ENCODE assay signal across 11 mouse cellular contexts in the genomic region with DNA sequence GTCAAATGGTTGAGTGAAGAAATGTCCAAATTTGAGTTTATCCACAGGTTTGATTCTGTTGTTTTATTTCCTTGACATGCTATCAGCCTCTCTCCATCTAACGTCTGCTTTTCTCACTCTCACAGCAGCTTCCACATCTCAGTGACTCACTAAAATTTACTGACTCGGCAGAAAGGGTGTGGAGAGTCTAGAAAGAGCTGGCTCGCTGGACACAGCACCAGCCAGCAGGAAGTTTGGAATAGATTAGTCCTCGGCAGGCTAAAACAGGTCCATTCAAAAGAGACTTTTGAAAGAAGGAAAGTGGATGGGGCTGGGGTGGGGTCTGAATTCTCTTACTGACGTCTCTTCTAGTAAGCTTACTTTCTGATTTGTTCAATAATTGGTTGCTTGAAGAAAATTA. TPM values are rescaled to one million over a fixed set of nuclear protein-coding genes. Genes with fewer than 3 reads are reported as not detected.
A peak's percentile ranks its signal among the peaks of the same experiment; 100 is the strongest.
DNase-seq lines count a peak whose midpoint lies in the region; ATAC-seq and TF ChIP-seq lines count a peak whose summit lies in the region.
"Had no signal": no experiment of that assay in that cellular context is flagged by ENCODE, and none has a peak within 500 bp of the region (broad histone marks: within the 10 kb centered on the region; RNA-seq: fewer than 3 reads in every experiment).

No protein-coding gene starts in this region.

- H3K4me1 ChIP-seq in embryonic facial prominence, embryonic 11.5 days (ENCODE audit: control insufficient read depth, insufficient read depth, low read length), result no peaks in the 10 kb centered on the region
- H3K4me1 ChIP-seq in embryonic facial prominence, embryonic 10.5 days, result peaks cover 24% of the 10 kb centered on the region
- H3K4me1 ChIP-seq in kidney, adult 2 months (ENCODE audit: control insufficient read depth, insufficient read depth, low read length), result 0 out of 2 replicates have a peak, but pooled peaks cover 2% of the 10 kb centered on the region
- peaks cover 7% of the 10 kb centered on the region for H3K4me1 ChIP-seq in embryonic facial prominence, embryonic 14.5 days (ENCODE audit: control insufficient read depth, insufficient read depth, low read length)
- H3K4me1 ChIP-seq: liver, embryonic 15.5 days had no signal

- no peaks in the 10 kb centered on the region for H3K27me3 ChIP-seq in embryonic facial prominence, embryonic 11.5 days (ENCODE audit: control insufficient read depth, insufficient read depth, low read length)
- H3K27me3 ChIP-seq in embryonic facial prominence, embryonic 10.5 days (replicated peaks; ENCODE audit: low read depth, poor library complexity, severe bottlenecking), result no peaks in the 10 kb centered on the region
- H3K27me3 ChIP-seq in kidney, adult 2 months (replicated peaks; ENCODE audit: control insufficient read depth, insufficient read depth, low read length), result no peaks in the 10 kb centered on the region
- H3K27me3 ChIP-seq in embryonic facial prominence, embryonic 14.5 days (replicated peaks; ENCODE audit: control insufficient read depth, insufficient read depth, low read length), result no peaks in the 10 kb centered on the region
- H3K27me3 ChIP-seq: liver, embryonic 15.5 days had no signal

- no peaks in the 10 kb centered on the region for H3K36me3 ChIP-seq in embryonic facial prominence, embryonic 11.5 days (replicated peaks; ENCODE audit: control insufficient read depth, insufficient read depth, low read depth, low read length)
- no peaks in the 10 kb centered on the region for H3K36me3 ChIP-seq in embryonic facial prominence, embryonic 10.5 days (replicated peaks)
- no peaks in the 10 kb centered on the region for H3K36me3 ChIP-seq in kidney, adult 2 months (ENCODE audit: control insufficient read depth, insufficient read depth, low read length)
- H3K36me3 ChIP-seq in embryonic facial prominence, embryonic 14.5 days (ENCODE audit: control insufficient read depth, insufficient read depth, low read length), result no peaks in the 10 kb centered on the region
- H3K36me3 ChIP-seq: liver, embryonic 15.5 days had no signal

- no peak for TF ChIP-seq CTCF in kidney, adult 2 months (conservative IDR thresholded peaks at IDR 0.05; ENCODE audit: insufficient read depth, insufficient read length, low read depth, low read length)

- TF ChIP-seq POLR2A in kidney, adult 2 months (IDR thresholded peaks at IDR 0.05; ENCODE audit: low read depth, low read length), result no peak

- no peak overlapping the region for H3K27ac ChIP-seq in embryonic facial prominence, embryonic 11.5 days (replicated peaks; ENCODE audit: low read depth, low read length)
- no peak overlapping the region for H3K27ac ChIP-seq in embryonic facial prominence, embryonic 10.5 days (replicated peaks)
- no peak overlapping the region for H3K27ac ChIP-seq in kidney, adult 2 months (ENCODE audit: insufficient read depth, low read depth, low read length)
- H3K27ac ChIP-seq in embryonic facial prominence, embryonic 14.5 days (replicated peaks; ENCODE audit: low read depth, low read length), result no peak overlapping the region
- H3K27ac ChIP-seq: left cerebral cortex, adult 2 months; liver, embryonic 15.5 days had no signal

- WGBS in embryonic facial prominence, embryonic 11.5 days, result 25% methylated on average over 5 of the region's 5 CpGs
- 32% methylated on average over 5 of the region's 5 CpGs for WGBS in embryonic facial prominence, embryonic 10.5 days
- 5% methylated on average over 5 of the region's 5 CpGs for WGBS in kidney, adult 2 months
- 14% methylated on average over 5 of the region's 5 CpGs for WGBS in embryonic facial prominence, embryonic 14.5 days

- H3K4me3 ChIP-seq in embryonic facial prominence, embryonic 11.5 days (ENCODE audit: low read depth, low read length), result no peak overlapping the region
- no peak overlapping the region for H3K4me3 ChIP-seq in embryonic facial prominence, embryonic 10.5 days
- H3K4me3 ChIP-seq in kidney, adult 2 months (ENCODE audit: insufficient read depth, low read depth, low read length), result no peak overlapping the region
- no peak overlapping the region for H3K4me3 ChIP-seq in embryonic facial prominence, embryonic 14.5 days (ENCODE audit: low read depth, low read length)
- H3K4me3 ChIP-seq: left cerebral cortex, adult 2 months; liver, embryonic 15.5 days had no signal

- ATAC-seq in embryonic facial prominence, embryonic 11.5 days (replicated peaks; ENCODE audit: insufficient number of reproducible peaks, low FRiP score, low TSS enrichment, low read depth), result no peak
- ATAC-seq in embryonic facial prominence, embryonic 14.5 days (ENCODE audit: low read depth), result no peak

- DNase-seq in embryonic facial prominence, embryonic 11.5 days (ENCODE audit: low spot score), result peak; percentile 19
- DNase-seq in embryonic facial prominence, embryonic 10.5 days (ENCODE audit: low spot score), result no peak
- DNase-seq in kidney, adult 2 months, result peak; percentile 15
- no peak for DNase-seq in kidney, adult 18-20 months
- DNase-seq in 3T3-L1 (ENCODE audit: low read depth, low spot score), result peak; percentile 44
- peak; percentile 31 for DNase-seq in embryonic facial prominence, embryonic 14.5 days (ENCODE audit: low spot score)
- no peak for DNase-seq in ovary, postnatal 10 days (ENCODE audit: low spot score)
- DNase-seq in cerebellum, postnatal 4 days (ENCODE audit: low spot score in 2 of 2), result no peak
- DNase-seq: right cerebral cortex, postnatal 14 days had no signal

- no peak overlapping the region for H3K9ac ChIP-seq in embryonic facial prominence, embryonic 11.5 days (replicated peaks; ENCODE audit: low read length)
- no peak overlapping the region for H3K9ac ChIP-seq in embryonic facial prominence, embryonic 14.5 days (ENCODE audit: low read depth, low read length)
- H3K9ac ChIP-seq: liver, embryonic 15.5 days had no signal

- H3K4me2 ChIP-seq in embryonic facial prominence, embryonic 11.5 days (ENCODE audit: low read depth, low read length), result no peak overlapping the region
- H3K4me2 ChIP-seq in embryonic facial prominence, embryonic 14.5 days (ENCODE audit: low read depth, low read length), result no peak overlapping the region
- H3K4me2 ChIP-seq: liver, embryonic 15.5 days had no signal

- H3K9me3 ChIP-seq in embryonic facial prominence, embryonic 11.5 days (replicated peaks; ENCODE audit: control insufficient read depth, low read length), result no peaks in the 10 kb centered on the region
- H3K9me3 ChIP-seq in embryonic facial prominence, embryonic 10.5 days, result no peaks in the 10 kb centered on the region
- no peaks in the 10 kb centered on the region for H3K9me3 ChIP-seq in embryonic facial prominence, embryonic 14.5 days (ENCODE audit: control insufficient read depth, low read length)
- H3K9me3 ChIP-seq: liver, embryonic 15.5 days had no signal

RNA-seq across cellular contexts. Expression of a gene that starts 33.9 kb away (rescaled TPM):
- 6.5 and 7.5 TPM in 2 replicates for polyA plus RNA-seq in embryonic facial prominence, embryonic 11.5 days (2014; fragmentation: Nextera tagmentation; extraction: Ambion mirVana)
- 3.2 and 5.1 TPM in 2 replicates for polyA plus RNA-seq in embryonic facial prominence, embryonic 10.5 days (2016; fragmentation: Nextera tagmentation; extraction: Ambion mirVana)
- polyA plus RNA-seq in kidney, adult 2 months (2012; rRNA removed), result 0.43 and 1.4 TPM in 2 replicates
- 4.2 and 4.4 TPM in 2 replicates for polyA plus RNA-seq in embryonic facial prominence, embryonic 14.5 days (2014; fragmentation: Nextera tagmentation; extraction: Ambion mirVana)

RNA-seq across cellular contexts. Expression of a gene that starts 34.7 kb away (rescaled TPM):
- polyA plus RNA-seq in embryonic facial prominence, embryonic 11.5 days (2014; fragmentation: Nextera tagmentation; extraction: Ambion mirVana), result 16.7 and 18.1 TPM in 2 replicates
- 12.5 and 16.2 TPM in 2 replicates for polyA plus RNA-seq in embryonic facial prominence, embryonic 10.5 days (2016; fragmentation: Nextera tagmentation; extraction: Ambion mirVana)
- polyA plus RNA-seq in kidney, adult 2 months (2012; rRNA removed), result 6.5 and 7.3 TPM in 2 replicates
- polyA plus RNA-seq in embryonic facial prominence, embryonic 14.5 days (2014; fragmentation: Nextera tagmentation; extraction: Ambion mirVana), result 34.8 and 38.4 TPM in 2 replicates

Comparison
In these comparisons a context has a peak if more than half of its experiments do, and no peak if none do; other contexts are left out.
1. DNase-seq: peak in embryonic facial prominence, embryonic 11.5 days (single experiment), kidney, adult 2 months (single experiment), 3T3-L1 (single experiment) and embryonic facial prominence, embryonic 14.5 days (single experiment); none in embryonic facial prominence, embryonic 10.5 days (single experiment), kidney, adult 18-20 months (single experiment), ovary, postnatal 10 days (single experiment) and cerebellum, postnatal 4 days (0 of 2).